Mouse (Mus musculus) CD4-positive helper T cell, adult 2 months (primary cell): ENCODE results near the gene Ptk7.

Experiments
- DNase-seq: peaks from one replicate; pipeline ENCODE4 v3.0.0-alpha.2; 2012; ENCODE audit warnings: low read depth, missing footprints, low spot score

Gene Ptk7

GRCm38 (mm10) chr17:46609721-46610514 is 19.4 kb downstream of the Ptk7 start:
- no peak for DNase-seq

GRCm38 (mm10) chr17:46605987-46606386 is 23.3 kb downstream of the Ptk7 start:
- DNase-seq: no peak

GRCm38 (mm10) chr17:46605126-46605525 is 24.2 kb downstream of the Ptk7 start:
- no peak for DNase-seq

GRCm38 (mm10) chr17:46603229-46603628 is 26.1 kb downstream of the Ptk7 start:
- DNase-seq: no peak

GRCm38 (mm10) chr17:46602212-46602611 is 27.1 kb downstream of the Ptk7 start:
- no peak for DNase-seq

DNA sequence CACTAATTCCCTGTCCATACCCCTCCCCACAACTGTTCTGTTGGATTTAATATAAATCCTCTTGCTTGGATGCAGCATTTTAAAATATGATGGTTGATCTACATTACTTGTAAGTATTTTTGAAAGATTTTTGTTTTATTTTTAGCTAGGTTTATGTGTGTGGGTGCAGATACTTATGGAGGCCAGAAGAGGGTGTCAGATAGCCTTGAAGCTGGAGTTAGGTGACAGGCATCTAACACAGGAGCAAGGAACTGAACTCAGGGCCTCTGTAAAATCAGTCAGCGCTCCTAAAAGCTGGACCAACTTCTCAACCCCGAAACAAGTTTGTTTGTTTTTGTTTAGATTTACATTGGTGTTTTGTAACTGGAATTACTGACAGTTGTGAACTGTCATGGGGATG is 28.7 kb downstream of the Ptk7 start:
- DNase-seq: no peak

- DNase-seq: no peak
Measured at GRCm38 (mm10) chr17:46598963-46599362, 30.3 kb downstream of the Ptk7 start.

DNA sequence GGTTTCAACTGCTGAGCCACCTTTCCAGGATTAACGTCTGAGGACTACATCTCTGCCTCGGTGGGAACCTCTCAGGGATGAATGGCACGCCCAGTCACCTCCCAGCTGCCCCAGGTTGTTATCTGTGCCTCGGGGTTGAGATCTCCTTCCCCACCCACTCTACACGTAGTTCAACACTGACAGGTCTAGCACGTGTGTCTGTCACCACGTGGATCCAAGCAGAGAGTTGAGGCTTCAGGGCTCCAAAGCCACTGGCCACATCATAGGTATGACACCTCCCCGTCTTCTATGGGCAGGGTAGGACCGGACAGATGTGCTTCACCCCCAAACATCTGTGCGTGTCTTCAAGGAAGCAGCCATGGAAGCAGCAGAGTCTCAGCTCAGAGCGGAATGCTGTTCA is 31.3 kb downstream of the Ptk7 start:
- no peak for DNase-seq

- no peak for DNase-seq
Measured at GRCm38 (mm10) chr17:46595336-46595735, 34.0 kb downstream of the Ptk7 start.

DNA sequence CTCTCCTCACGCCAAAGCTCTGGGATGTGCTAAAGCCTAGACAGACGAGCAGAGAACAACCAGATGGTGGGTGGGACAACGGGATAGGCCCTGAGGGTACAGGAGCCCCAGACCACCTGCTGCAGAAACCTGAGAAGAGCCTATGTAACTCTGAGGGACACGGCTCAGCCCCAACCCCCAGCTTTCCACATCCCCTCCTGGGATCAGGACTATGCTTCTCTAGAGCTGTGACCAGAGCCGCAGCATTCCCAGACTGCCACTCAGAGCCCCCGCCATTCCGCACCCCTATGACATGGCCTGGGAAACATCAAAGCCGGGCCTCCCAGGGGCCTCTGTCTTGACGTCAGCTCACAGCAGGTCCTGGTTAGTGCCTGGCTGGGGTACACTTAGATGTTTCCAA is 34.7 kb downstream of the Ptk7 start:
- DNase-seq: no peak

DNA sequence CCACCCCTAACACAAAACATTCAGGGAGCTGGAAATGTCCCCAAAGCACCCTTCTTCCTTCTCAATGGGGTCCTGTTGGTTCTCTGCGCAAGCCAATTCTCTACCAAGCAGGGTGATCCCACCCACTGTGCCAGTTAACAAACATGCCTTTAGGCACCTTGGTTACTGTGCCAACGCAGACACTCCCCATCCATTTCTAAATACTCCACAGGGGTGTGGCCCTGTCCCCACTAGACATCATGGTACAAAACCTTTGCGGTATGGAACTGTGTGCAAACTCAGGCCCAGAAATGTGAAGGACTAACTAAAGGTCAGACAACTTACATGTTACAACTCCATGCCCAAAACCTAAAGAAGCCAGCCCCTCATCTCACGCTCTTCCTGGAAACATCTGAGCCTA is 36.2 kb downstream of the Ptk7 start:
- DNase-seq: no peak

DNA sequence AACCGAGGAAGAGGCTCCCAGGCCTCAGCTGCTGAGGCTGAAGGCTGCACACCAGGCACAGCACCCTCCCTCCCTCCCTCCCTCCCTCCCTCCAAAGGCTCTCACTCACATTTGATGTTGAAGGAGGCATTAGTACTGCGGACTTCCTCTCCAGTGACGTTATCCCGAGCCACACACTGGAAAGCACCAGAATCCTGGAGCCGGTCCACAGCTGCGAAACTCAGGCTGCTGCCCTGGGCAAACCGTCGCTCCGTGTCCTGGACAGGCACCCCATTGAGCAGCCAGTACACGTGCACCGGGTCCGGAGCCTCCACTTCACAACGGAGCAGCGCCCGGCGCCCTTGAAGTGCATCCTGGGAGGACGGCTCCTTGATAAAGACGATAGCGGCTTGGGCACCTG is 37.9 kb downstream of the Ptk7 start:
- no peak for DNase-seq

DNA sequence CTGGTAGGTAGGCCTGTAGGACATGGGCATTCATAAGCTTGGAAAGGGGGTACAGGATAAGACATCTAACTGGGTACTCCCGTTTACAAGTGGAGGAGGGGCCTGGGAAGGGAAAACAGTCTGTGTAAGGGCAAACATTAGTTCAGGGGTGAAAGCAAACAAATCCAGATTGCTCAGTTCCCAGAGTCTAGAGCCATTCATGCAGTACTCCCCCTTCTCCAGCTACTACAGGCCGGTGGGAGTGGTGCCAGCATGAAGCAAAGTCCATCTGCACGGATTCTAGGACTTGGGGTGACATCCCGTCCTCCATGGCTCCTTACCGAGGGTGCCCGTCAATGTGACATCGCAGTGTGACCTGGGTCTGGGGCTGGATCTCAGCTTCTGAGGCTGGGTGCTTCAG is 38.9 kb downstream of the Ptk7 start:
- DNase-seq: no peak

DNA sequence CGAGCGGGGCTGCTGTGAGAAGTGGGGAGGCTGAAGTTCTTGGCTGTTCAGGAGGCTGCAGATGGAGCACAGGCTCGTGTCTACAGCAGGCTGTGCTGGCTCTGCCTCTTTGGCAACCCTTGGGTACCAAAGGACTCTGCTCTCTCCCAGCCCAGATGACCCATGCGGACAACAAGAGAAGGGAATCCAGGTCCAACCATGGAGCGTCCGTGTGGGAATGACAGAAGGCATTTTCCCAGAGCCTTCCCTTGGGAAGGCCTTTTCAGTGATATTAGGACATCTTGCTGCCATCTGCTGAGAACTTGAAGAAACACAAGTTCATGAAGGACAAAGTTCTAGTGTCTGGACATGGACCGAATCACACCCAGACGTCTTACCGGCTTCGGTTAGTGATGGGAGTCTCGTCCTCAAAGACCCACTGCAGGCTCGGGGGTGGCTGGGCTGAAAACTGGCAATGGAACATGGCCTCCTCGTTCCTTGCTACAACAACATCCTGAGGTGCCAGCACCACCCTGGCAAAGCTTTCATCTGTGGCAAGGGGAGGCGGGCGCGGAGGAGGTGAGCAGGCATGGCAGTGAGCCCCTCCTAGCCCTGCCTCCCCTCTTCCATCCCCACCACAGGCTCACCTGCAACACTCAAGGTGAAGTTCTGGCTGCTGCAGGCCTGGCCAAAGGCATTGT is 39.5 kb downstream of the Ptk7 start:
- DNase-seq: no peak

- no peak for DNase-seq
Measured at GRCm38 (mm10) chr17:46588913-46589312, 40.4 kb downstream of the Ptk7 start.

GRCm38 (mm10) chr17:46588173-46588572 is 41.1 kb downstream of the Ptk7 start:
- peak; percentile 30 for DNase-seq

- DNase-seq: no peak
Measured at GRCm38 (mm10) chr17:46586327-46586726, 43.0 kb downstream of the Ptk7 start.

GRCm38 (mm10) chr17:46578650-46579049 is 50.7 kb downstream of the Ptk7 start:
- DNase-seq: no peak

DNA sequence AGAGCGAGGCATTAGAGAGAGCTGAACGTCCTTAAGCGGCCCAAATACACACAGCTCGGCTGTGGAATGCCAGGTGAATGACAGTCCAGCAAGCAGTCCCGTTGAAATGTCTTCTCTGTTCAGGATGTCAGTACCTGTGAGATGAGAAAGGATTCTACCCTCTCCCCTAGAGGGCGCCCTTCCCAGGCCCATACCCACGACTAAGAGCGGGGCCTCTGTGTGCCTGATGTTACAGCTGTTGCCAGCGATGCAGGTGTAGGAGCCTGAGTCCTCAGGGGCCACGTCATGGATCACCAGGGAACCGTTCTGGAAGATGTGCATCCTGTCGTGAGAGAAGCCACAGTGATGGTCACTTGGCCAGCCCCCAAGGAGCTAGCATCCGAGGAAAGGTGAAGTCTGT is 53.2 kb downstream of the Ptk7 start:
- no peak for DNase-seq

DNA sequence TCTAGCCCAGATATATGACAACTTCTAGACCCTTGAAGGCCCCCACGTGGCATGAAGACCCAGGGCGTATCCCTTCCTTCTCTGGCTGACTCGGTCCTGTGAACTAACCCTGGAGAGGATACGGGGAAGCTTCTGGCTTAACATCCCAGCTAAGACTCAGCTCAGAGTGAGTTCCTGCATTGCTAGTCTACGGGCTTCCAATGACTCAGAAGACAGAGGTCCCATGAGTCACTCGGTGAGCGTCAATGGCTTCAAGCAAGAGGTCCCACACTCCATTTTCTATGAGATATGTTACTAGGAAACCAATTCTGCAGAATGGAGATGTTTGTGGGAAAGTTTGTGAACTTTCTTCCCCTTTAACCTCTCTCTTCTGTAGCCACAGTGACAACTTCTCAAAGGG is 54.8 kb downstream of the Ptk7 start:
- DNase-seq: no peak

- DNase-seq: no peak
Measured at GRCm38 (mm10) chr17:46571005-46571404, 58.3 kb downstream of the Ptk7 start.

DNA sequence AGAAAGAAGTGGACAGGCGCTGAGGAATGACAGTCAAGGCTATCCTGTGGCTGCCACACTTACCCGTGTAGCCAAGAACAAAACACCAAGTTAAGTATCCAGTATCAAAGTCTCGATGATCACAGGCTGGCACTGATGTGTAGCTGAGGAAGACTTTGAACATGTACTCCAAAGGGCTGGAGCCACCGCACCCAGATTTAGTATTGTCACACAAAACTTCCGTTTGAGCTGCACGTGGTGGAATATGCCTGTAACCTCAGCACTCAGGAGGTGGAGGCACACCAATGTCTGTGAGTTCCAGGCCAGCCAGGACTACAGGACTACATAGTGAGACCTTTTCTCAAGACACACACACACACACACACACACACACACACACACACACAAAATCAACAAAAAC is 70.2 kb downstream of the Ptk7 start:
- peak; percentile 50 for DNase-seq

DNA sequence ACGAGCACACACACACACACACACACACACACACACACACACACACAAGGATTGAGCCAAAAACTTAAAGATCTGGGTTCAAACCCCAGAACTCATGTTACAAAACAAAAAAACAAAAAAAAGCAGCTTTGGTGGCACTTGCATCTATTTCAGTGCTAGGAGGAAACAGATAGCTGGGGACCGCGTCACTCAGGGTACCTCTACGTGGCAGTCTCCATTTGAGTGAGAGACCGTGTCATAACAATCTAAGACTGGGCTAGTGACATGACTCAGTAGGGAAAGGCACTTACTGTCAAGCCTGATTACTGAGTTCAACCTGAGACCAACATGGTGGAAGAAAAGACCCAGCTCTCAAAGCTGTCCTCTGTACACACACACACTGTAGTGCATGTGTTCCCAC is 71.2 kb downstream of the Ptk7 start:
- DNase-seq: no peak
